Mouse (Mus musculus): ENCODE data around the gene Trpc2.

Gene Trpc2

DNA sequence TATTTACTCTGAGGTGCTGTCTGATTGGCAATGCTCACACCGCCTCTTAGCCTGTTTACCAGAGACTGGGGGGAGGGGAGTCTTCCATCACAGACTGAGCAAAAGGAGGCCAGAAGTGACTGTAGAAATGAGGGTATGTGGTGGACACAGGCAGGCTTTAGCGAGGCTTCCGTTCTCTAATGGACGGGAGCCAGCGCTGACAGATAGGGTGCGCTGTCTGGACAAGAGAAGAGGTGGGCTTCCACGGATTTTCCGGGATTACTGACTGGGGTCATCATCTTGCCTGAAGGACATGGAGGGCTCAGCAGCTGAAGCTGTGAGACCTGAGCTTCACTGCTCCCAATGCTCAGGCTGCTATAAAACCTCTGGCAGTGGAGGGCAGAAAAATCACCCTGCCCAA, 19.3 kb downstream of the Trpc2 start:
- no peak for DNase-seq (ENCODE audit: low spot score in 2 of 2)

DNA sequence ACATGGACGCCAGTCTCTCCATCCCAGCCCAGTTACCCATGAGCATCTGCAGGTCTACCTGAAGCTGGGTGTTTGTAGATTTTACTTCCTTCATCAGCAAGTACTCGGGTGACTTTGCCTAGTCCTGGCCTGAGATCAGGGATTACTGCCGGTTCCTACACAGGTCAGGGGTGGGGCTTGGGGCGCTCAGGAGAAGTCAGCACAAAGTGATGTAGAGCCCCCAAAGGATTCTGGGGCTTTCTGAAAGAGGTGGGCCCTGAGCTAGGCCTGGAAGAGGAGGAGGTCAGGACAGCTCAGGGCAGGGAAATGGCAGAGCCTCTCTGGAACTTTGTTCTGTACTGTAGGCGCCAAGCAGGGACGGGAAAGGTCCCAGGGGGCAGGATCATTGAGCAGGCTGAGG, 19.8 kb downstream of the Trpc2 start:
- no peak for DNase-seq (ENCODE audit: low spot score in 2 of 2)

DNA sequence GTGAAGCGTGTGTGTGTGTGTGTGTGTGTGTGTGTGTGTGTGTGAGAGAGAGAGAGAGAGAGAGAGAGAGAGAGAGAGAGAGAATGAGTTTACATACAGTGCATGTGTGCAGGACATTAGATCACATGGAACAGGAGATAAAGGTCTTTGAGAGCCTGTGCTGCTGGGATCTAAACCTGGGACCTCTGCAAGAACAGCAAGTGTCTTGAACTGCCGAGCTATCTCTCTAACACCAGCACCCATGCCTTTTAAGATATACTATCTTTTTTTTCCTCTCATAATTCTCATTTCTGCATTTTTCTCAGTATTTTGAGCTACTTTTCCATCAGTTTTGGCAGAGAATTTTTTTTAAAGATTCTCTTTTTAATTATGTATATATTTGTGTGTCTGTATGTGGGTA, 20.6 kb downstream of the Trpc2 start:
- no peak for DNase-seq (ENCODE audit: low spot score in 2 of 2)

DNA sequence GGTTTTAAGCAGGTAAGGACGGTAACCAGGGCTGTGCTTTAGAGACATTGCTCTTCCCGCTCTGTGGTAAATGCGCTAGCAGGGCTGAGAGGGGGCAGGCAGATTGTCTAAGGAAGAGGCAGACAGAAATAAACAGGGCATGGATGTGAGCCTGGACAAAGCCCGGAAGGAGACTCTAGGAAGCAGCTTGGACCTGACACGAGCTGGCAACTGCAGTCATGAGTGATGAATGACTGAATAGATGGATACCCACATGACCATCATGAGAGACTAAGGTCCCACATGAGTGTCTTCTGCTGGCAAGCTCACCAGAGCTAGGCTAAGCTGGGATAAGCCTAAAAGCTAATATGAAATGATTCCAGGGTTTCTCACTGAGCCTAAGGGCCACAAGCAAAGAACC, 21.2 kb downstream of the Trpc2 start:
- DNase-seq (ENCODE audit: low spot score in 2 of 2) = no peak

DNA sequence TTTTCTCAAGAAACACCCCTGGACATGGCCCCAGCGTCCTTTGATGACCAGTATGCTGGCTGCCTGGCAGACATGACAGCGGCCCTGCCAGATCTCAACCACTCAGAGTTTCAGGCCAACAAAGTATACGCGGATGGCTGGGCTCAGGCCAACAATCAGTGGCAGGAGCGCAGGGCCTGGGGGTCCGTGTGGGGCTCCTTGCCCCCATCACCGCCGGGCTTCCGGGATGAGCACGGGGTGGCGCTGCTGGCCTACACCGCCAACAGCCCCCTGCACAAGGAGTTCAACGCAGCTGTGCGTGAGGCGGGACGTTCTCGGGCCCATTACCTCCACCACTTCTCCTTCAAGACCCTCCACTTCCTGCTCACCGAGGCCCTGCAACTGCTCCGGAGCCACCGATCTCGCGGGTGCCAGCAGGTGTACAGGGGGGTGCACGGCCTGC, 23.8 kb downstream of the Trpc2 start:
- no peak for DNase-seq (ENCODE audit: low spot score in 2 of 2)

DNA sequence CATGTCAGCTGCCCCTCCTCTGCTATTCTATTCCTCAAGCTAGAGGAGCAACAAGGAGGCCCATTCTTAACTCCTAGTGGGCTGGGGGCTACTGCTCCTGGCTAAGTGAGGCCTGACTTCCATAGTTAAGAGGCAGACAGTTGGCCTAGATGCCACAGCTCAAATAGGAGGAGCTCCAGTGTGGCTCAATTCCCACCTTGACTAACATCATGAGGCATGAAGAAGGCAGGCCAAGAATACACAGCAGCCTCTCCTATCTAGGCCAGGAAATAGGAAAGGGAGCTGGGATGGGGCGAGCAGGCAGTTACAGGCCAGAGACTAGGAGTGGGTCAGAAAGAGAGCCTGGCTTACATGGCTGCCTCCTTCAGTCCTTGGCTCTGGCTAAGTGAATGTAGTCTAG, 25.3 kb downstream of the Trpc2 start:
- DNase-seq (ENCODE audit: low spot score in 2 of 2) = no peak

DNA sequence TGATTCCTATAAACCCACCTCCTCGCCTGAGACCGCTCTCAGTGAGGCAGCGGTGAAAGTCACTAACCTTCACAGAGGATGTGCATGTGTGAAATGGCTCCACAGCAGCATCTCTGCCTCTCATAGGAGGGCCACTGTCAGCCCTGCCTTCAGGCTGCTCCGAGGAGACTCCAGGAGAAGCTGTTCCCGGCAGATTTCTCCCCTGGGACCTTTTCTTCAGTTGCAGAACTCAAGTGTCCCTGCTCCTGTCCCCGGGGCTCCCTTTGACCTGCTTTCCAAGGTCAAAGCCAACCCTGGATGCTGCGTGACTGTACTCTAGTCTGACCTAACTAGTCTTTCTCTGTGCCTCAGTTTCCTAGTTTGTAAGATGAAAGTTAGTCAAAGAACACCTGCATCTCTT, 26.3 kb downstream of the Trpc2 start, which contains the start of gene Art5:
Art5 (minus strand) TSS at position 319 of the 400 bp plus-strand sequence.
- no peak for DNase-seq (ENCODE audit: low spot score in 2 of 2)

DNA sequence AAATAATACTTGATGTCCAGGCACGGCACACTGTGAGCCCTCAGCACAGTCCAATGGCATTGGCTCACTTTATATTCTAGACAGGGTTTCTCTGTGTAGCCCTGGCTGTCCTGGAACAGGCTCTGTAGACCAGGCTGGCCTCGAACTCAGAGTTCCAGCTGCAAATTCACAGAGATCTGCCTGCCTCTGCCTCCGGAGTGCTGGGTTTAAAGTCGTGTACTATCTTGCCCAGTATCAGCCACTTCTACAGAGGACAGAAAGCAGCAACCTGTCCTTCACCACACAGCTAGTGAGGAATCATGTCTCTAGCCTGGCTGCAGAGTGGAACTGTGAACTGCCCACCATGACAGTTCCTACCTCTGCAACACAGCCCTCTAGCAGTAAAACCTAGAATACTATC, 26.8 kb downstream of the Trpc2 start:
- DNase-seq (ENCODE audit: low spot score in 2 of 2) = no peak

DNA sequence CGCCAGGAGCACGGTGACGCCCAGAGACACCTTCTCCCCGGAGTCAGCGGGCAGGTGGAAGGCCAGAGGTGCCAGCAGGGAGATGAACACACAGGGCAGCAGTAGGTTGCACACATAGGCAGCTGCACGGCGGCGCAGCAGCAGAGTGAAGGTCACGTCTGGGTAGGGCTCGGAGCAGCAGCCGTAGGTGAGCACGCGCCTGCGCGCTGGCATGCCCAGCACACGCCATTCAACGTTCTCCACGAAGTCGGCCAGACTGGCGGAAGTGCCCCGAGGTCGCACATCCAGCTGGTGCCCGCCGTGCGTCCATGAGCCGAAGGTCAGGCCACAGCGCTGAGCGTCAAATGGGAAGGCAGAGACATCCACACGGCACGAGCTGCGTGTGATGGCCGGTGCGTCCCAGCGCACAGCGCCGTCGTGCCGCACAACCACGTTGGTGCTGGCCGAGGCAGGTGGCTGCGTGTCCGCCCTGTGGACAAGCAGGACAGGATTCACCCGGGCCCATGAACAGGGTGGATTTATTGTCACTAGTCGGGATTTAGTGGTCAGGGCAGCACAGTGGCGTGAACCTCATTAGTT, 30.3 kb downstream of the Trpc2 start:
- DNase-seq (ENCODE audit: low spot score in 2 of 2) = no peak

DNA sequence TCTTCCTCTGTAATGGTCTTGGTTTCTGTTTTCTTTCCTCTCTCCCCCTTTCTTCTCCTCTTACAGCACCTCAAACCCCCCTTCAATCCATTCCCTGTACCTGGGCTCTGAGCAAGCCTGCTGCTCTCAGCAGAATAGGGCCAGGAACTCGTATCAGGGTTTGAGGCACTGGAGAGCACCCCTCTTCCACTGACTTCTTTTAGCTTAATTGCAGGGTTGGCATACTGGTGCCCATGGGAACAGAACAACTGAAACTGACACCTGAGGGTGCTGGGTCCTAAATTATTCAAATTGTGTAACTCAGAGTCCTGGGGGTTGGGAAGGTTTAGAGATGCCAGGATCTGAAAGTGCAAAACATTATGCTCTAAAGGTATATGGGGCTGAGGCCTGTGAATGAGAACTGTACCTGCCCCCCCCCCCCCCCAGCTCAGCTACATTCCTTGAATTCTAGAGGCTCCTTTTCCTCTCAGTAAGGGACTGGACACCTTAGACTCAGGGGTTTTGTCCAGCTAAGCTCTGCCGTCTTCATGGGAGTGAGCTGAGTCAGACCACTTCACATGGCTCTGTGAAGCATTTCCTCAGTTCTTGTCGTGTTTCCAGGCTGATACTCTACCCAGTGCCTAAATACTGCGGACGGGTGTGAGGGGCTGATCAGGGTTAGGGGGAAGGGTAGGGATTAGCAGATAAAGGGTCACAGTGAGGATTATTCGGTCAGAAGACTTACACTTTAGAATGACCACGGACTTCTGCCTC, 33.8 kb downstream of the Trpc2 start, which contains the start of gene Chrna10:
Chrna10 (minus strand) TSS at position 250 of the 753 bp plus-strand sequence.
- DNase-seq (ENCODE audit: low spot score in 2 of 2) = no peak

DNA sequence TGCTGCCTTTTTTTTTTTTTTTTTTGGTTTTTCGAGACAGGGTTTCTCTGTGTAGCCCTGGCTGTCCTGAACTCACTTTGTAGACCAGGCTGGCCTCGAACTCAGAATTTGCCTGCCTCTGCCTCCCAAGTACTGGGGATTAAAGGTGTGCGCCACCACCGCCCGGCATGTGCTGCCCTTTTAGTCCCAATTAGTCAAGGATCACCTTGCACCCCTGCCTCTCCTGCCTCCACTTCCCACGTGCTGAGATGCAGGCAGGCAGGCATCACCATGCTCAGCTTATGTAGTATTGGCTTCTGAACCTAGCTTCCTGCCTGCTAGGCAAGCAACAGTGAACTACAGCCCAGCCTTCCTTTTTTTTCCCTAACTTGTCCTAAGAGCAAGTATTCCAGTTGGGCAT, 34.5 kb downstream of the Trpc2 start:
- DNase-seq (ENCODE audit: low spot score in 2 of 2) = no peak

DNA sequence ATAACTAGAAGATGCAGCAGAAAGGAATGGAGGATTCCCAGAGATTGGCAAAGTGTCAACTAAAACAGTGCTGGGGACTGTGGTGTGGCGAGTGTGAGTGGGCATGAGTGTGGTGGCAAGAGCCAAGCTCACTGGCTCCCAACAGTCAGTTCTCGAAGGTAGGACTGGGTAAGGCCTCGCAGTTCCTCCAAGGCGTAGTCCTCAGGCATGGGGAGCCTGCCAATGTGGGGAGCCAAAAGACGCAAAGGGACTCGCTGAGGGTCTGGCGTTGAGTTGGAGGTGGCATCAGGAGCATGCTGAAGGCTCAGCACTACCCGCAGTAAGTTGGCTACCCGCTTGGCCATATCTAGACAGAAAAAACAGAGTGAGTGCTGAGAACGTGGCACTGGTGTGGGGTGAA, 37.4 kb downstream of the Trpc2 start:
- DNase-seq (ENCODE audit: low spot score in 2 of 2) = no peak

DNA sequence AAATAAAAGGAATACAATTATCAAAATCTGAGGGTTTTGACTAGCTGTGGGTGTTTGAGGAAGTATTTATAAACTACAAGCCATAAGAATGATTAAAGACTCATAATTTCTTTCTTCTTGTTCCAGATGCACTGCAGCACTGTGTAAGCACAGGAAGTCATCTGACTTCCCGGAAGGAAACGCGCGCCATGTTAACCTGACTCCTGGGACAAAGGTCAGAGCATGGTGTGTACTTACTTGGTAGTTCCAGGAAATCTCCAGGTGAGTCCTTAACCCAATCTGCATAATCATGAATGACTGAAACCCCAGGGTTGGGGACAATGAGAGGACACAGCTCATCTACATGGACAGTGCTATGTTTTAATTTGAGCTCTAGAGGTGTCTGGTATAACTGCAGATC, 49.5 kb downstream of the Trpc2 start:
- no peak for DNase-seq (ENCODE audit: low spot score in 2 of 2)

DNA sequence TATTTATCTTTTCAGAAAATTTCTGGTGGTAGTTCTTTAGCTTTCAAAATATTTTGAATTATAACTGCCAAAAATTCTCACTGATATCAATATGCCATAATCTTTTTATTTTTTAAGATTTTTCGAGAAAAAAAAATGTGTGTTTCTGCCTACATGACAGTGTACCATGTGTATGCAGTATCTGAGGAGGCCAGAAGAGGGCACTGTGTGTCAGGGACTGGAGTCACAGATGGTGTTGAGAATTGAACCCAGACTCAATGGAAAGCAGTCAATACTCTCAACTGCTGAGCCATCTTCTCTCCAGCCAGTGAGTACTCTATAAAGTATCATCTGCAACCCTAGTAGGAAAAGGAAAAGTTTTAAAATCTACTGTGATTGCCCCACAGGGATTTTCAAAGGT, 54.5 kb downstream of the Trpc2 start:
- no peak for DNase-seq (ENCODE audit: low spot score in 2 of 2)

DNA sequence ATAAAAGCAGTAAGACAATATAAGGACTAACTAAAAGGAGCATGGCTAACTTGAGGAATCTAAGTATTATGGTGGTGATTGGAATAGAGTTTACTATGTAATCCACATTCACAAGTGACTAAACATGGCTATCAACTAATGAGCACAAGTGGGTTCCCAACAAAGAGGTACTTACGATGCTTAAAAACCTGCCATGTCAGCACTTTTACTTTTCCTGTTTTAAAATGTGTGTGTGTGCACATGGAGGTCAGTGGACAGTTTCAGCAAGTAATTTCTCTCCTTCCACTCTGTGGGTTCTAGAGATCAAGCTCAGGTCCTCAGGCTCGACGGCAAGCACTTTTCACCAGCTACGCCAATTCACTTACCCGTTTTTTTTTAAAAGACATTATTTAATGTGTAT, 55.0 kb downstream of the Trpc2 start:
- DNase-seq (ENCODE audit: low spot score in 2 of 2) = no peak

Measured in frontal cortex, postnatal 10 days (tissue).